Mouse (Mus musculus): ENCODE data around the gene Lsg1. TPM values are rescaled to one million over a fixed set of nuclear protein-coding genes. Genes with fewer than 3 reads are reported as not detected.

Lsg1 gene
- polyA plus RNA-seq, 1 experiment from 2014 or later = 79.4 TPM

DNA sequence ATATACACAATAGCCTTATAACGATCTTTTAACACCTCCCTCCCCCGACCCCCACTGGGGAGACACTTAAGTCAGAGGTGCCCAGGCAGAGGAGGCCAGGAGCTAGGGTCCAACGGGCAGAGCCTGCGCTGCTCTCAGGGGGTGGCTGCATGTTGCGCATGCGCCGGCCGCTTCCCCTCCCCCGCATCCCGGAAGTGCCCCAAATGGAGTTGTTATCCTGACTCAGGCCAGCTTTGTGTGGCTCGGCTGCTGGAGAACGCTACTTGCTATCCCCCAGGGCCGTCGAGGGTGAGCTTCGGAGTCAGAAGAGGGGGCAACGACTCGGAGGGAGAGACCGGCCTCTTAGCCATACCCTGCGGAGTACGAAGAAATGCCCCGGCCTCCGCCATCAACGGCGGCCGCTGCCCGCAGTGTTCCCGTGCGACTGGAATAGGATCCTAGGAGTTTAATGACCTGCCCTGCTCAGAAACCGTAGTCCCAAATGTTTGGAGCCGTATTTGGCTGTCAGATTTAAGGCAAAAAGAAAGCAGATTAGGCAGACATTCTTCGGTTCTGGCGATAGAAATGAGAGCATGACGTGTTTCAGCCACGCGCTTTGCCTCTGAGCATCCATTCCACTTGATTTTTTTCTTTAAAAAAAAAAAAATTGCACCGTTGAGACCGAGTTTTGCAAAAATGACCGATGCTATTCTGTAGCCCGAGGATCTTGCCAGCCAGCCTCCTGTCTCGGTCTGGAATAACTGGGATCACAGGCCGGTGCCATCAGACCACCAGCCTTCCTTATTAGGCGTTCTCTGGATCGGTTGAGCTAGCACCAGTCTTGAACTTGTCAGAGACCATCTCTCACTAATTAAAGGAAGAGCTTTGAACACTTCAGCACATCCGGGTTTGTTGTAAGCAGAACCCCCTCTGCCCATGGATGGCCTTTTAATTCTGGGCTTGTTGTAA is 76.6 kb downstream of the Lsg1 start:
- no peaks in the 10 kb centered on the region; the same call in 1 of the 2 replicates for H3K4me1 ChIP-seq (ENCODE audit: control insufficient read depth, insufficient read depth, low read length)
- no peaks in the 10 kb centered on the region for H3K36me3 ChIP-seq (ENCODE audit: control insufficient read depth, insufficient read depth, low read length)
- H3K4me2 ChIP-seq (ENCODE audit: low read depth) = peak overlapping the region; percentile 50
- H3K4me3 ChIP-seq (ENCODE audit: low read depth, low read length) = peak overlapping the region; percentile 54
- WGBS = 6% methylated on average over 44 of the region's 44 CpGs
- no peaks in the 10 kb centered on the region for H3K27me3 ChIP-seq (ENCODE audit: control insufficient read depth, insufficient read depth, low read length)
- DNase-seq (ENCODE audit: low spot score) (peak; percentile 90), ATAC-seq (ENCODE audit: insufficient read depth, low FRiP score, low TSS enrichment) (peak; percentile 92)
- H3K9me3 ChIP-seq (ENCODE audit: control insufficient read depth, low read length) = no peaks in the 10 kb centered on the region
- peak overlapping the region; percentile 86 for H3K27ac ChIP-seq (ENCODE audit: low read depth, low read length)
- H3K9ac ChIP-seq (ENCODE audit: low read length) = peak overlapping the region; percentile 87

Other genes starting within 250 kb of the Lsg1 start
- 12.5 and 13.0 TPM in 2 replicates for gene Atp13a3, start 181.6 kb downstream of the Lsg1 start, polyA plus RNA-seq (2014; fragmentation: Nextera tagmentation; extraction: Ambion mirVana)
- gene Tmem44, start 36.8 kb downstream of the Lsg1 start, polyA plus RNA-seq (2014; fragmentation: Nextera tagmentation; extraction: Ambion mirVana) = 32.8 and 34.9 TPM in 2 replicates
- 8.5 and 10.3 TPM in 2 replicates for gene Fam43a, start 12.1 kb upstream of the Lsg1 start, polyA plus RNA-seq (2014; fragmentation: Nextera tagmentation; extraction: Ambion mirVana)

Data from neural tube, embryonic 11.5 days (tissue).